Mouse (Mus musculus): ENCODE measurements at regions not wholly inside any gene's neighbourhood (a gene's known extent, or its start where the extent isn't known, plus 50 kb on each side); places are given as distances from the start of the nearest gene placed in this dataset.

- no peaks in the 10 kb centered on the region for H3K4me1 ChIP-seq (ENCODE audit: control insufficient read depth, low read depth, low read length)
- H3K27ac ChIP-seq (ENCODE audit: low read length) = no peak overlapping the region
- no peak overlapping the region for H3K4me3 ChIP-seq (ENCODE audit: low read depth, low read length)
- no peak overlapping the region for H3K9ac ChIP-seq (ENCODE audit: low read depth, low read length)
- H3K27me3 ChIP-seq (ENCODE audit: control insufficient read depth, insufficient read depth, low read depth, low read length) = no peaks in the 10 kb centered on the region
- no peak for ATAC-seq (ENCODE audit: low read depth)
- WGBS (ENCODE audit: insufficient replicate concordance) = 60% methylated on average over 2 of the region's 2 CpGs
- H3K36me3 ChIP-seq (ENCODE audit: control insufficient read depth, insufficient read depth) = no peaks in the 10 kb centered on the region
- H3K4me2 ChIP-seq (ENCODE audit: low read depth, low read length) = no peak overlapping the region
- H3K9me3 ChIP-seq (replicated peaks; ENCODE audit: control insufficient read depth, low read length) = no peaks in the 10 kb centered on the region
Measured at GRCm38 (mm10) chr15:41920270-41920669, 1786.1 kb downstream of the 9330182O14Rik start.

GRCm38 (mm10) chr15:41936697-41937096 lies 1802.5 kb downstream of the 9330182O14Rik start:
- no peak overlapping the region for H3K9ac ChIP-seq (ENCODE audit: low read depth, low read length)
- H3K27me3 ChIP-seq (ENCODE audit: control insufficient read depth, insufficient read depth, low read depth, low read length) = no peaks in the 10 kb centered on the region
- 49% methylated on average over 2 of the region's 2 CpGs for WGBS (ENCODE audit: insufficient replicate concordance)
- H3K4me3 ChIP-seq (ENCODE audit: low read depth, low read length) = no peak overlapping the region
- ATAC-seq (ENCODE audit: low read depth) = no peak
- no peak overlapping the region for H3K4me2 ChIP-seq (ENCODE audit: low read depth, low read length)
- H3K4me1 ChIP-seq (ENCODE audit: control insufficient read depth, low read depth, low read length) = no peaks in the 10 kb centered on the region
- no peak overlapping the region for H3K27ac ChIP-seq (ENCODE audit: low read length)
- no peaks in the 10 kb centered on the region for H3K9me3 ChIP-seq (replicated peaks; ENCODE audit: control insufficient read depth, low read length)
- H3K36me3 ChIP-seq (ENCODE audit: control insufficient read depth, insufficient read depth) = no peaks in the 10 kb centered on the region

- Histone ChIP-seq H3K9ac (ENCODE audit: low read depth, low read length) (no peak overlapping the region), H3K36me3 (ENCODE audit: control insufficient read depth, insufficient read depth) (no peaks in the 10 kb centered on the region), H3K4me1 (ENCODE audit: control insufficient read depth, low read depth, low read length) (no peaks in the 10 kb centered on the region), H3K4me3 (ENCODE audit: low read depth, low read length) (no peak overlapping the region), H3K27ac (ENCODE audit: low read length) (no peak overlapping the region), H3K4me2 (ENCODE audit: low read depth, low read length) (no peak overlapping the region), H3K9me3 (replicated peaks; ENCODE audit: control insufficient read depth, low read length) (no peaks in the 10 kb centered on the region), H3K27me3 (ENCODE audit: control insufficient read depth, insufficient read depth, low read depth, low read length) (no peaks in the 10 kb centered on the region)
- WGBS (ENCODE audit: insufficient replicate concordance) = 56% methylated on average over 2 of the region's 2 CpGs
- no peak for ATAC-seq (ENCODE audit: low read depth)
Measured at GRCm38 (mm10) chr15:41945226-41945625, 1811.1 kb downstream of the 9330182O14Rik start.

GRCm38 (mm10) chr15:41947888-41948287 lies 1813.7 kb downstream of the 9330182O14Rik start:
- peak; percentile 60; the same call in 1 of the 2 replicates for ATAC-seq (ENCODE audit: low read depth)
- Histone ChIP-seq H3K4me1 (ENCODE audit: control insufficient read depth, low read depth, low read length) (no peaks in the 10 kb centered on the region), H3K9me3 (replicated peaks; ENCODE audit: control insufficient read depth, low read length) (no peaks in the 10 kb centered on the region), H3K27me3 (ENCODE audit: control insufficient read depth, insufficient read depth, low read depth, low read length) (no peaks in the 10 kb centered on the region), H3K4me2 (ENCODE audit: low read depth, low read length) (no peak overlapping the region), H3K9ac (ENCODE audit: low read depth, low read length) (no peak overlapping the region), H3K36me3 (ENCODE audit: control insufficient read depth, insufficient read depth) (no peaks in the 10 kb centered on the region), H3K27ac (ENCODE audit: low read length) (no peak overlapping the region; the same call in 1 of the 2 replicates), H3K4me3 (ENCODE audit: low read depth, low read length) (no peak overlapping the region)

- H3K9ac ChIP-seq (ENCODE audit: low read depth, low read length) = no peak overlapping the region
- no peaks in the 10 kb centered on the region for H3K36me3 ChIP-seq (ENCODE audit: control insufficient read depth, insufficient read depth)
- no peaks in the 10 kb centered on the region for H3K4me1 ChIP-seq (ENCODE audit: control insufficient read depth, low read depth, low read length)
- H3K27ac ChIP-seq (ENCODE audit: low read length) = peak overlapping the region; percentile 26; the same call in 1 of the 2 replicates
- 26% methylated on average over 4 of the region's 4 CpGs for WGBS (ENCODE audit: insufficient replicate concordance)
- ATAC-seq (ENCODE audit: low read depth) = peak; percentile 63
- H3K4me3 ChIP-seq (ENCODE audit: low read depth, low read length) = no peak overlapping the region
- H3K9me3 ChIP-seq (replicated peaks; ENCODE audit: control insufficient read depth, low read length) = no peaks in the 10 kb centered on the region
- no peaks in the 10 kb centered on the region for H3K27me3 ChIP-seq (ENCODE audit: control insufficient read depth, insufficient read depth, low read depth, low read length)
- no peak overlapping the region for H3K4me2 ChIP-seq (ENCODE audit: low read depth, low read length)
Measured at GRCm38 (mm10) chr15:41948347-41949093, 1814.4 kb downstream of the 9330182O14Rik start.

GRCm38 (mm10) chr15:41949094-41949461 lies 1814.9 kb downstream of the 9330182O14Rik start:
- Histone ChIP-seq H3K27me3 (ENCODE audit: control insufficient read depth, insufficient read depth, low read depth, low read length) (no peaks in the 10 kb centered on the region), H3K36me3 (ENCODE audit: control insufficient read depth, insufficient read depth) (no peaks in the 10 kb centered on the region), H3K4me1 (ENCODE audit: control insufficient read depth, low read depth, low read length) (no peaks in the 10 kb centered on the region), H3K27ac (ENCODE audit: low read length) (no peak overlapping the region), H3K9ac (ENCODE audit: low read depth, low read length) (no peak overlapping the region), H3K9me3 (replicated peaks; ENCODE audit: control insufficient read depth, low read length) (no peaks in the 10 kb centered on the region), H3K4me2 (ENCODE audit: low read depth, low read length) (no peak overlapping the region), H3K4me3 (ENCODE audit: low read depth, low read length) (no peak overlapping the region)
- ATAC-seq (ENCODE audit: low read depth) = peak; percentile 28; the same call in 1 of the 2 replicates
- whole genome bisulfite sequencing (ENCODE audit: insufficient replicate concordance) = 42% methylated on average over 6 of the region's 6 CpGs

GRCm38 (mm10) chr15:41951276-41951675 lies 1817.1 kb downstream of the 9330182O14Rik start:
- Histone ChIP-seq H3K9ac (ENCODE audit: low read depth, low read length) (no peak overlapping the region), H3K27ac (ENCODE audit: low read length) (no peak overlapping the region), H3K9me3 (replicated peaks; ENCODE audit: control insufficient read depth, low read length) (no peaks in the 10 kb centered on the region), H3K4me3 (ENCODE audit: low read depth, low read length) (no peak overlapping the region), H3K4me2 (ENCODE audit: low read depth, low read length) (no peak overlapping the region), H3K4me1 (ENCODE audit: control insufficient read depth, low read depth, low read length) (no peaks in the 10 kb centered on the region), H3K36me3 (ENCODE audit: control insufficient read depth, insufficient read depth) (no peaks in the 10 kb centered on the region), H3K27me3 (ENCODE audit: control insufficient read depth, insufficient read depth, low read depth, low read length) (no peaks in the 10 kb centered on the region)
- WGBS (ENCODE audit: insufficient replicate concordance) = 51% methylated on average over 5 of the region's 5 CpGs
- ATAC-seq (ENCODE audit: low read depth) = no peak

GRCm38 (mm10) chr15:41960597-41960996 lies 1826.4 kb downstream of the 9330182O14Rik start:
- H3K36me3 ChIP-seq (ENCODE audit: control insufficient read depth, insufficient read depth) = no peaks in the 10 kb centered on the region
- no peak for ATAC-seq (ENCODE audit: low read depth)
- no peaks in the 10 kb centered on the region for H3K4me1 ChIP-seq (ENCODE audit: control insufficient read depth, low read depth, low read length)
- no peak overlapping the region for H3K4me3 ChIP-seq (ENCODE audit: low read depth, low read length)
- no peak overlapping the region for H3K27ac ChIP-seq (ENCODE audit: low read length)
- H3K27me3 ChIP-seq (ENCODE audit: control insufficient read depth, insufficient read depth, low read depth, low read length) = no peaks in the 10 kb centered on the region
- H3K9ac ChIP-seq (ENCODE audit: low read depth, low read length) = no peak overlapping the region
- no peak overlapping the region for H3K4me2 ChIP-seq (ENCODE audit: low read depth, low read length)
- H3K9me3 ChIP-seq (replicated peaks; ENCODE audit: control insufficient read depth, low read length) = no peaks in the 10 kb centered on the region

GRCm38 (mm10) chr15:41970877-41971276 lies 1836.7 kb downstream of the 9330182O14Rik start:
- H3K4me2 ChIP-seq (ENCODE audit: low read depth, low read length) = no peak overlapping the region
- no peak for ATAC-seq (ENCODE audit: low read depth)
- H3K36me3 ChIP-seq (ENCODE audit: control insufficient read depth, insufficient read depth) = no peaks in the 10 kb centered on the region
- no peaks in the 10 kb centered on the region for H3K27me3 ChIP-seq (ENCODE audit: control insufficient read depth, insufficient read depth, low read depth, low read length)
- H3K9ac ChIP-seq (ENCODE audit: low read depth, low read length) = no peak overlapping the region
- H3K4me1 ChIP-seq (ENCODE audit: control insufficient read depth, low read depth, low read length) = no peaks in the 10 kb centered on the region
- H3K27ac ChIP-seq (ENCODE audit: low read length) = no peak overlapping the region
- H3K9me3 ChIP-seq (replicated peaks; ENCODE audit: control insufficient read depth, low read length) = no peaks in the 10 kb centered on the region
- no peak overlapping the region for H3K4me3 ChIP-seq (ENCODE audit: low read depth, low read length)
- 33% methylated on average over 6 of the region's 6 CpGs for WGBS (ENCODE audit: insufficient replicate concordance)

All from liver, embryonic 16.5 days (tissue).